Mouse (Mus musculus) embryonic facial prominence, embryonic 14.5 days (tissue): ENCODE data around the gene Tmco1. TPM values are rescaled to one million over a fixed set of nuclear protein-coding genes. Genes with fewer than 3 reads are reported as not detected.
A peak's percentile ranks its signal among the peaks of the same experiment; 100 is the strongest.

Experiments used
- ATAC-seq: fragments of 200-750 bp; cut with Nextera tagmentation; 2 replicates; pipeline ENCODE4 v1.8.0; 2017; ENCODE audit warnings: low read depth, moderate number of reproducible peaks, moderate TSS enrichment
- DNase-seq: peaks from one replicate; pipeline ENCODE4 v3.0.0-alpha.2; 2015; ENCODE audit warnings: low spot score
- H3K27ac ChIP-seq: fragments of 300-500 bp; sonication (generic); replicated peaks from 2 replicates; pipeline ENCODE4 v1.5.1; 2014; ENCODE audit warnings: low read depth, mild to moderate bottlenecking, low read length, moderate library complexity
- H3K27me3 ChIP-seq: fragments of 300-500 bp; sonication (generic); replicated peaks from 2 replicates; pipeline ENCODE4 v1.6.1; 2014; ENCODE audit warnings: low read length; ENCODE audit not compliant: control insufficient read depth, insufficient read depth
- H3K36me3 ChIP-seq: fragments of 300-500 bp; sonication (generic); 2 replicates; pipeline ENCODE4 v1.6.1; 2014; ENCODE audit warnings: low read length, mixed read lengths; ENCODE audit not compliant: control insufficient read depth, insufficient read depth
- H3K4me1 ChIP-seq: fragments of 300-500 bp; sonication (generic); 2 replicates; pipeline ENCODE4 v1.6.1; 2014; ENCODE audit warnings: antibody characterized with exemption, low read length; ENCODE audit not compliant: control insufficient read depth, insufficient read depth
- H3K4me2 ChIP-seq: fragments of 300-500 bp; sonication (generic); 2 replicates; pipeline ENCODE4 v1.6.1; 2014; ENCODE audit warnings: low read depth, mild to moderate bottlenecking, low read length, moderate library complexity, mixed read lengths
- H3K4me3 ChIP-seq: fragments of 300-500 bp; sonication (generic); 2 replicates; pipeline ENCODE4 v1.5.1; 2014; ENCODE audit warnings: low read depth, mild to moderate bottlenecking, low read length
- H3K9ac ChIP-seq: fragments of 300-500 bp; sonication (generic); 2 replicates; pipeline ENCODE4 v1.6.1; 2014; ENCODE audit warnings: low read depth, mild to moderate bottlenecking, low read length, moderate library complexity, mixed read lengths
- H3K9me3 ChIP-seq: fragments of 300-500 bp; sonication (generic); 2 replicates; pipeline ENCODE4 v1.6.1; 2016; ENCODE audit warnings: low read length; ENCODE audit not compliant: control insufficient read depth
- WGBS: fragments of 180-500 bp; shearing (Covaris S2); extraction: QIAGEN DNeasy Blood & Tissue Kit; methylation state at CpG from one replicate; pipeline ENCODE4 v1.1.7; 2014; 5-methylcytosine and 5-hydroxymethylcytosine counted together
- polyA plus RNA-seq: library from polyadenylated mRNA; unstranded; fragments of >200 nt; fragmentation: Nextera tagmentation; extraction: Ambion mirVana; gene quantifications from 2 replicates; pipeline ENCODE4 v1.2.1, GENCODE M21; 2014

Gene Tmco1
- polyA plus RNA-seq, 1 experiment from 2014 or later = 90.0 TPM

DNA sequence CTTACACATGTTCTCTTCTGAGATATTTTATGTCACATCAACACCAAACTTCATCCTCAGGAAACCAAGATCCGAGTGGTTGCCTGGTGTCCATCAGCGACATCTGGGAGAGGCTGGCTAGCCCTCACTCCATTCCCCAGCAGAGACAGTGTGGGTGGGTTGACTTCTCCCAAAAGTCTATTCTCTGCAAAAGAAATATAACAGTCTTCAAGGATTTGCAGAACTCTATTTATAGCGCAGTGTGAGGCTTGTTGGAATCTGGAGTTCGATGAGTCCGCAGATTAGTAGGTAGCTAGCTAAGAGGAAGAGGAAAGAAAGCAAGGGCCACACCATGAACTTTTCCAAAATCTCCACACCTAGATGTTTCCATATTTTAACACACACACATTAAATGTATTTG, 21.0 kb upstream of the Tmco1 start:
- Histone ChIP-seq H3K27ac (no peak overlapping the region), H3K9me3 (no peaks in the 10 kb centered on the region), H3K4me1 (0 out of 2 replicates have a peak, but pooled peaks cover 2% of the 10 kb centered on the region), H3K4me2 (no peak overlapping the region), H3K9ac (no peak overlapping the region), H3K27me3 (peaks cover 8% of the 10 kb centered on the region; the same call in 1 of the 2 replicates), H3K36me3 (no peaks in the 10 kb centered on the region), H3K4me3 (no peak overlapping the region)
- WGBS = 85% methylated on average over 5 of the region's 5 CpGs
- DNase-seq (no peak), ATAC-seq (no peak)

DNA sequence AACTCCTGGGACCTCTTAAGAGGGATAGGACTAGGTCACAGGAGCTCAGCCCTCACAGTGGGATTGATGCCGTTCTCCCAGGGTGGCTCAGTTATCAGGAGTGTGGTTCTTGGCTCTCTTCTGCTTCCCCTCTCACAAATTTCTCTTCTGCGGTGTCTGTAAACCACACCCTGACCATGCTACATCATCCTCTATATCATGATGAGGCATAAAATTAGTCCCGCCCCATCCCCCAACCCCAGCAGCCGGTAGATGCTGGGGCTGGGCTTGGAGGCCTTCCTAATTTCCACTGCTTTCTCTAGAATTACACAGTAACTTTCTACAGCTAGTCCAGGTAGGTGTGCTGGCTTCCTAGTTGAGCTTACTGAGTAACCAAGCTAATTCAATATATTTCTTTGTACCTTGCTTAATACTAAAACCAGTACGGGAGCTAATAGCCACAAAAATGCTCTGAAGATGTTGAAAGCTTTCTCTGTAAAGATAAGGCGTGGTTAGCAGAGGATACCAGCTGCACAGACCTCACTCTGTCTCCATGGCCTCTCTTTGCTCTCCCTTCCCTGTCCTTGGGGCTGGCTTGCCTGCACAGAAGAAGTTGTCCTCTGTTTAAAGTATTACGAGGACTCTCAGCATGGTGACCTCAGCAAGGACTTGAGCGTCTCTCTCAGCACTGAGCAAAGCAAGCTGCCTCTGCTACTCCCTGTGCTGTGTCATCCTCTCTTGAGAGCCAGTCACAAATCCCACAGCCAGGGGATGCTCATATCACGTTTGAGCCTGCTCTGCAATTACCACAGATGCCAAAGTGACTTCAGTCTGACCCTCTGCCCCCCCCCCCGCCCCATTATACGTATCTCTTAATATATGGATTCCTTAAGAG, 19.3 kb upstream of the Tmco1 start:
- ATAC-seq (no peak), DNase-seq (no peak)
- Histone ChIP-seq H3K27ac (no peak overlapping the region), H3K9me3 (no peaks in the 10 kb centered on the region), H3K4me2 (no peak overlapping the region), H3K4me3 (no peak overlapping the region), H3K27me3 (peaks cover 8% of the 10 kb centered on the region; the same call in 1 of the 2 replicates), H3K4me1 (0 out of 2 replicates have a peak, but pooled peaks cover 2% of the 10 kb centered on the region), H3K9ac (no peak overlapping the region), H3K36me3 (no peaks in the 10 kb centered on the region)
- WGBS = 33% methylated on average over 11 of the region's 11 CpGs

DNA sequence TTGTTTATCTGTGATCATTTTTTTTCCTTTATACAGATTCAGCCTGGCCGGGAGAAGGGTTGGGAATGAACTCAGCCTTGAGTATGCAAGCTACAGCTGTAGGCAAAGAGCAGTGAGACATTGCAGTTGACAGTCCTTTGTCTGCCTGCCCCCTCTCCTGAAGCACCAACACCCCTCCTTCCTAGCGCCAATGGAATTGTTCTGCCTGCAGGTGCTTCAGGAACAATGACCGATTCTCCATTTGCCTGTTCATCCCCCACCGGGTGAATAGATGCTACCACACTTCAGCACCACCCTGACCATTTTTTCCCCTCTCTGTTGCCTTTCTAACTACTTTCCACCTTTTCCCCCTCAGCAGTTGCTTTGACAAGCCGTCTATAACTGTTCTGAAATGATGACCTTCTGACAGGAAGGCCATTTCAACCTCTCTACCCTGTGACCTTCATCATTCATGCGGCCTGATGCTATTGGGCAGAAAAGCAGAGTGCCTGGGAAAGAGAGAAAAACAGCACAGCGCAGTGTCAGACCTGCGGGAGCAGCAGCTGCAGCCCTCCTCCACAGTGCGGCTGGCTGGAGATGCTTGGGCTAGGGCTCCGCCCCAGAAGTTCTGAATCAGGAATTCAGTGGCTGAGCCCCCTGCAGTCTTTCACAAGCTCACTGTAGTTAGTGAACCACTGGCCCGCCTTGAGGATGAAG, 18.5 kb upstream of the Tmco1 start:
- ATAC-seq (peak; percentile 34; the same call in 1 of the 2 replicates), DNase-seq (peak; percentile 68)
- Histone ChIP-seq H3K4me3 (no peak overlapping the region), H3K4me1 (0 out of 2 replicates have a peak, but pooled peaks cover 2% of the 10 kb centered on the region), H3K36me3 (no peaks in the 10 kb centered on the region), H3K27ac (no peak overlapping the region), H3K4me2 (peak overlapping the region; percentile 0; the same call in 1 of the 2 replicates), H3K9ac (no peak overlapping the region), H3K9me3 (no peaks in the 10 kb centered on the region), H3K27me3 (peaks cover 8% of the 10 kb centered on the region; the same call in 1 of the 2 replicates)
- WGBS = 7% methylated on average over 11 of the region's 11 CpGs

DNA sequence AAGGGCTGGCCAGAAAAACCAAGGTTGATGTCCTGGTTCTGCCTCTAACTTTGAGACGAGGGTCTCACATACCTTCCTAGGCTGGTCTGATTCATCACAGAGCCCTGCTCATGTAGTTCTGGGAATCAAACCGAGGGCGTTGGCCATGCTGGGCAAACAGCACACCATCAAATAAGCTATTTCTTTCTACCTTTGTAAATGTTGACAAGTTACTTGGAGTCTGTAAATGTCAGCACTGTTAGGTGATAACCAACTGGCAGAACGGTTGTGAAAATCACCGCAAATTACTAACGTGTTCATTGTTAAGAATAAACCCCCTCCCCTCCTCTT, 17.9 kb upstream of the Tmco1 start:
- Histone ChIP-seq H3K27me3 (peaks cover 8% of the 10 kb centered on the region; the same call in 1 of the 2 replicates), H3K27ac (no peak overlapping the region), H3K4me1 (0 out of 2 replicates have a peak, but pooled peaks cover 2% of the 10 kb centered on the region), H3K4me3 (no peak overlapping the region), H3K9me3 (no peaks in the 10 kb centered on the region), H3K36me3 (no peaks in the 10 kb centered on the region), H3K9ac (no peak overlapping the region), H3K4me2 (peak overlapping the region; percentile 0; the same call in 1 of the 2 replicates)
- ATAC-seq (no peak), DNase-seq (no peak)
- WGBS = 28% methylated on average over 6 of the region's 6 CpGs

DNA sequence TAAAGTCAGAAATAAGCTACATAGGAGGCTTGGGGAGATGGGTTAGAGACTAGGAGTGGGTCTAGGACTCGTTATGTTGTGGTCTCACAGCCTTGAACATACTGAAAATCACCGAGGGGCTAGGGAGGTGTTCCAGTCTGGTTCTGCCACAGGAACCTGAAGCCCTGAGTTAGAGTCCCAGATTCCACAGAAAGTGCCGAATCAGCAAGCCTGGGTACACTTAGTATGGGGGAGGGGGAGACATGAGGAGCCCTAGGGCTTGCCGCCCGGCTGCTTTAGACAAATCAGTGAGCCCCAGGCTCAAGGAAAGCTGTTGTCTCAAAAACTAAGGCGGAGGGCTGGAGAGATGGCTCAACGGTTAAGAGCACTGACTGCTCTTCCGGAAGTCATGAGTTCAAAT, 16.6 kb upstream of the Tmco1 start:
- no peak overlapping the region for H3K4me2 ChIP-seq
- DNase-seq (no peak), ATAC-seq (no peak)
- H3K27ac ChIP-seq = no peak overlapping the region
- 0 out of 2 replicates have a peak, but pooled peaks cover 2% of the 10 kb centered on the region for H3K4me1 ChIP-seq
- H3K27me3 ChIP-seq = peaks cover 8% of the 10 kb centered on the region; the same call in 1 of the 2 replicates
- H3K9ac ChIP-seq = no peak overlapping the region
- no peaks in the 10 kb centered on the region for H3K36me3 ChIP-seq
- H3K4me3 ChIP-seq = no peak overlapping the region
- 70% methylated on average over 8 of the region's 8 CpGs for WGBS
- no peaks in the 10 kb centered on the region for H3K9me3 ChIP-seq

DNA sequence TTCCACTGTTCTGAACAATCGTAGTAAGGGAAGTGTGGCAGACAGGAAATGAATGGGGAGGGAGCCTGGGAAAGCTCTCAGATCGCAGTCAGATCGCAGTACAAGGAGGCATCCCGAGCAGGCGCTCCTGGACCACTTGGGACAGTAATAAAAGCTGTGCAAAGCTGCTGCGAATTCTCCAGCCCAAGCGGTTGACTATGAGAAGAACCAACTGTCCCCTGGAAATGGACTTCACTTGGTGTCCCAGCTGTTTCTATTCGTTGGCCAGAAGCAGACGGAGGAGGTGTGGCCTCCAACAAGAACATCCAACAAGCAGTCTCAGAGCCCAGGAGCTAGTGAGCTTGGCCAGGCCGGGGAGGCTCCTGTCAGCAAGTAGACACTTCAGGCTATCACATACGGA, 15.7 kb upstream of the Tmco1 start:
- H3K36me3 ChIP-seq = no peaks in the 10 kb centered on the region

DNA sequence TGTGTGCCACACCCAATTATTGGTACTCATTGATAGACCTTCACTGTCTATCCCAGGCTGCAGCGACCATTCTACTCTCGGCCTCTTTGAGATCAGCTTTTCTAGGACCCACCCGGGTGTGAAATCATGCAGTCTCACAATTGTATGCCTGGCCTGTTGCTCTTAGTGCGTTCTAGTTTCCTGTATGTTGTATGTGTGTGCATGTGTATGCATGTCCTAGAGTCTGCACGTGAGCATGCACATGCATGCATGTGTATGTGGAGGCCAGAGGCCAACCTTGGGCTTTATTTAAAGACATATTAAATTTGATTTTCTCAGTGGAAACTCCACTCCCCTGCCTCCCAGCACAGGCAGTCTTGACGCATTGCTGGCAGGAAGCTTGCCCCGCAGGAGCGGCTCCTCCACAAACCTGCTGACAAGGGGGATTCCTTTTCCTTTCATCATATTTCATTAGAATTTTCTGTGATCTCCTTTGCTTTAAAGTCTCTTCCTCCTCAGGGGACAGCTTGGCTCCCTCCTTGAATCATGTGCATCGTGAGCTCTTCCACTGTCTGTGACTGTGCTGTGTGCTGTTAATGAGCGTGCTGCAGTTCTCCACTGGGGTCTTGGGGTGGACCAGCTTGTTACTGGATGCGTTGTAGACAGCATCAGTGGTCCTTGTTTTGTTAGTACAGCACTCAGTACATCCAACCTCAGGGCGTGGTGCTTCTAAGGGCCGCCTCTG, 12.3 kb upstream of the Tmco1 start:
- 42% methylated on average over 13 of the region's 13 CpGs for WGBS
- H3K4me1 ChIP-seq = no peaks in the 10 kb centered on the region
- H3K9me3 ChIP-seq = no peaks in the 10 kb centered on the region
- H3K9ac ChIP-seq = no peak overlapping the region
- H3K4me2 ChIP-seq = no peak overlapping the region
- DNase-seq (peak; percentile 42), ATAC-seq (peak; percentile 30; the same call in 1 of the 2 replicates)
- no peak overlapping the region for H3K4me3 ChIP-seq
- H3K27ac ChIP-seq = no peak overlapping the region
- H3K27me3 ChIP-seq = 0 out of 2 replicates have a peak, but pooled peaks cover 3% of the 10 kb centered on the region
- H3K36me3 ChIP-seq = no peaks in the 10 kb centered on the region

More for the DNA sequence above, 15.7 kb upstream of the Tmco1 start:
- H3K4me3 ChIP-seq = no peak overlapping the region
- no peaks in the 10 kb centered on the region for H3K9me3 ChIP-seq
- no peak overlapping the region for H3K4me2 ChIP-seq
- ATAC-seq (no peak), DNase-seq (peak; percentile 53)
- H3K27ac ChIP-seq = no peak overlapping the region
- WGBS = 24% methylated on average over 11 of the region's 11 CpGs
- H3K4me1 ChIP-seq = 0 out of 2 replicates have a peak, but pooled peaks cover 2% of the 10 kb centered on the region
- H3K27me3 ChIP-seq = peaks cover 8% of the 10 kb centered on the region; the same call in 1 of the 2 replicates
- H3K9ac ChIP-seq = no peak overlapping the region

DNA sequence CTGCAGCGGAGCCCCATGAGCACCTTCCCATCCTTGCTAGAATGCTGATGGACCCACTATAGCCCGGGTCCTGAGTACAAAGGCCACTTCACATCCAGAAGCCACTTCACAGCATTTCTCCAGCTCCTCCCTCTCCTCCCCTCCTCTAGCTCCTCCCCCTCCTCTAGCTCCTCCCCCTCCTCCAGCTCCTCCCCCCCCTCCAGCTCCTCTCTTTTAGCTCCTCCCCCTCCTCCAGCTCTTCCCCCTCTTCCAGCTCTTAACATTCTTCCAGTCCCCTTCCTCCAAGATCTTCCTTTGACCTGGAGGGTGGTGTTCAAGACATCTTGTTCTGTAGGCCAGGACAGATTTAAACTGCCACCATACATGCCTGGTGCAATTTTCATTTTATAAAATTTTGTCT, 8.1 kb upstream of the Tmco1 start:
- WGBS = 83% methylated on average over 2 of the region's 2 CpGs
- H3K9ac ChIP-seq = no peak overlapping the region
- no peaks in the 10 kb centered on the region for H3K9me3 ChIP-seq
- no peak for DNase-seq
- H3K4me3 ChIP-seq = no peak overlapping the region
- no peak overlapping the region for H3K27ac ChIP-seq
- ATAC-seq = no peak
- no peaks in the 10 kb centered on the region for H3K36me3 ChIP-seq
- no peak overlapping the region for H3K4me2 ChIP-seq
- no peaks in the 10 kb centered on the region for H3K27me3 ChIP-seq
- H3K4me1 ChIP-seq = no peaks in the 10 kb centered on the region
